7 mouse cellular contexts compared by ENCODE assay signal in genomic region chr6:139655399-139655798, GRCm38 (mm10).
A peak's percentile ranks its signal among the peaks of the same experiment; 100 is the strongest.
DNase-seq lines count a peak whose midpoint lies in the region; ATAC-seq and TF ChIP-seq lines count a peak whose summit lies in the region.

No protein-coding gene starts in this region.

- DNase-seq in 3T3-L1 (ENCODE audit: low read depth, low spot score) (peak; percentile 51), ES-E14 (ENCODE audit: low read depth, low spot score) (peak; percentile 30)
- DNase-seq in induced T-regulatory cell, adult 2 months (ENCODE audit: low read depth): peak; percentile 0
- peak; percentile 53 for DNase-seq in retina, postnatal 1 day
- DNase-seq in gastrocnemius, postnatal 14 days: no peak

- no peak overlapping the region for H3K9ac ChIP-seq in intestine, postnatal 0 days (ENCODE audit: low read depth, low read length)
- H3K9ac ChIP-seq in intestine, embryonic 15.5 days: no peak overlapping the region
- H3K9ac ChIP-seq in ES-E14 (ENCODE audit: insufficient read depth, low read depth, low read length, poor library complexity, severe bottlenecking): no peak overlapping the region

- no peaks in the 10 kb centered on the region for H3K27me3 ChIP-seq in intestine, postnatal 0 days (replicated peaks; ENCODE audit: control insufficient read depth, insufficient read depth, low read length)
- no peaks in the 10 kb centered on the region for H3K27me3 ChIP-seq in intestine, embryonic 15.5 days (replicated peaks)

- H3K9me3 ChIP-seq in intestine, postnatal 0 days (ENCODE audit: control insufficient read depth): no peaks in the 10 kb centered on the region
- H3K9me3 ChIP-seq in intestine, embryonic 15.5 days: no peaks in the 10 kb centered on the region
- no peaks in the 10 kb centered on the region for H3K9me3 ChIP-seq in ES-E14 (ENCODE audit: control insufficient read depth, insufficient read depth, low read depth, low read length)

- no peak overlapping the region for H3K4me3 ChIP-seq in intestine, postnatal 0 days (ENCODE audit: low read depth, low read length)
- no peak overlapping the region for H3K4me3 ChIP-seq in intestine, embryonic 15.5 days (replicated peaks)
- H3K4me3 ChIP-seq in ES-E14 (ENCODE audit: insufficient read depth in 1 of 2, low read depth in 1 of 2, low read length in 2 of 2, poor library complexity in 1 of 2, severe bottlenecking in 1 of 2): no peak overlapping the region

- no peaks in the 10 kb centered on the region for H3K4me1 ChIP-seq in intestine, postnatal 0 days (replicated peaks; ENCODE audit: control insufficient read depth, insufficient read depth, low read length)
- no peaks in the 10 kb centered on the region for H3K4me1 ChIP-seq in intestine, embryonic 15.5 days (replicated peaks)
- no peaks in the 10 kb centered on the region for H3K4me1 ChIP-seq in ES-E14 (ENCODE audit: control insufficient read depth in 2 of 2, insufficient read depth in 2 of 2, low read length in 2 of 2, poor library complexity in 1 of 2)

- H3K27ac ChIP-seq in intestine, postnatal 0 days (ENCODE audit: low read depth, low read length): no peak overlapping the region
- H3K27ac ChIP-seq in intestine, embryonic 15.5 days: no peak overlapping the region
- no peak overlapping the region for H3K27ac ChIP-seq in ES-E14 (ENCODE audit: insufficient read depth, low read depth, low read length, poor library complexity, severe bottlenecking)

- intact Hi-C loops in gastrocnemius, postnatal 14 days (cut with DNase I; ENCODE audit: low total_unique reads): no loop called here

- TF ChIP-seq CTCF in intestine, postnatal 0 days (IDR thresholded peaks at IDR 0.05; ENCODE audit: low read depth): peak; percentile 73

- no peaks in the 10 kb centered on the region for H3K36me3 ChIP-seq in intestine, postnatal 0 days (ENCODE audit: control insufficient read depth, insufficient read depth)
- H3K36me3 ChIP-seq in intestine, embryonic 15.5 days: no peaks in the 10 kb centered on the region
- no peaks in the 10 kb centered on the region for H3K36me3 ChIP-seq in ES-E14 (ENCODE audit: control insufficient read depth, insufficient read depth, low read length, poor library complexity, severe bottlenecking)

- no peak overlapping the region for H3K4me2 ChIP-seq in intestine, postnatal 0 days (replicated peaks; ENCODE audit: low read depth)
- H3K4me2 ChIP-seq in intestine, embryonic 15.5 days (replicated peaks): no peak overlapping the region

- WGBS in intestine, postnatal 0 days: 34% methylated on average over 4 of the region's 4 CpGs
- 36% methylated on average over 4 of the region's 4 CpGs for WGBS in intestine, embryonic 15.5 days

- in situ Hi-C loops in ES-E14 (cut with MboI; ENCODE audit: low sequenced_read_pairs in 2 of 2, unreplicated experiment in 2 of 2): no loop called here

- no peak for ATAC-seq in intestine, postnatal 0 days
- no peak for ATAC-seq in intestine, embryonic 15.5 days

TF ChIP-seq in ES-E14, 5 proteins besides CTCF, POLR2A, EP300 and RAD21:
- TF ChIP-seq MAFK (IDR thresholded peaks at IDR 0.05; ENCODE audit: insufficient read depth, low read depth, low read length): no peak
- no peak for TF ChIP-seq ZNF384 (IDR thresholded peaks at IDR 0.05; ENCODE audit: low read depth, low read length)
- TF ChIP-seq CHD2 (IDR thresholded peaks at IDR 0.05; ENCODE audit: low read depth, low read length): no peak
- TF ChIP-seq ZC3H11A (IDR thresholded peaks at IDR 0.05; ENCODE audit: borderline replicate concordance, low read depth, low read length): no peak
- no peak for TF ChIP-seq HCFC1 (IDR thresholded peaks at IDR 0.05; ENCODE audit: borderline replicate concordance, insufficient read depth, low read length)
TF ChIP-seq in ES-E14: peak in this region for 0.
